Mouse (Mus musculus): ENCODE results near the gene Rgs18. TPM values are rescaled to one million over a fixed set of nuclear protein-coding genes. Genes with fewer than 3 reads are reported as not detected.
A peak's percentile ranks its signal among the peaks of the same experiment; 100 is the strongest.

Rgs18 gene
- polyA plus RNA-seq (2011; ENCODE audit: insufficient read depth, insufficient read length, low replicate concordance, missing spikeins): 18.1 and 27.5 TPM in 2 replicates

GRCm38 (mm10) chr1:144775331-144775730 is at the start of gene Rgs18:
Gene Rgs18 (minus strand): TSS chr1:144775435.
- under 1% methylated on average over 5 of the region's 5 CpGs for WGBS
- peak within 1 kb of the TSS; percentile 58 for H3K4me3 ChIP-seq (replicated peaks; ENCODE audit: control insufficient read depth, low read depth, low read length)
- no peaks in the 10 kb centered on the region; the same call in 1 of the 2 replicates for H3K4me1 ChIP-seq (ENCODE audit: control insufficient read depth, insufficient read depth, low read length)
- H3K27ac ChIP-seq (ENCODE audit: control insufficient read depth, insufficient read depth, low read depth, low read length, poor library complexity): no peak within 1 kb of the TSS
- TF ChIP-seq CTCF (IDR thresholded peaks at IDR 0.05; ENCODE audit: control insufficient read depth, insufficient read depth, low read length) (no peak), POLR2A (IDR thresholded peaks at IDR 0.05; ENCODE audit: borderline replicate concordance, control insufficient read depth, low read depth, low read length) (no peak)

GRCm38 (mm10) chr1:144774394-144774793 is 841 bp downstream of the Rgs18 start:
- 6% methylated on average over 1 of the region's 1 CpGs for WGBS

GRCm38 (mm10) chr1:144766218-144766617 is 9.0 kb downstream of the Rgs18 start:
- WGBS: 3% methylated on average over 2 of the region's 2 CpGs
- H3K4me1 ChIP-seq (ENCODE audit: control insufficient read depth, insufficient read depth, low read length): no peaks in the 10 kb centered on the region
- no peak overlapping the region for H3K4me3 ChIP-seq (replicated peaks; ENCODE audit: control insufficient read depth, low read depth, low read length)
- H3K27ac ChIP-seq (ENCODE audit: control insufficient read depth, insufficient read depth, low read depth, low read length, poor library complexity): no peak overlapping the region
- TF ChIP-seq POLR2A (IDR thresholded peaks at IDR 0.05; ENCODE audit: borderline replicate concordance, control insufficient read depth, low read depth, low read length) (no peak), CTCF (IDR thresholded peaks at IDR 0.05; ENCODE audit: control insufficient read depth, insufficient read depth, low read length) (no peak)

More at GRCm38 (mm10) chr1:144774394-144774793, 841 bp downstream of the Rgs18 start:
- Histone ChIP-seq H3K4me1 (ENCODE audit: control insufficient read depth, insufficient read depth, low read length) (no peaks in the 10 kb centered on the region; the same call in 1 of the 2 replicates), H3K4me3 (replicated peaks; ENCODE audit: control insufficient read depth, low read depth, low read length) (peak overlapping the region; percentile 43), H3K27ac (ENCODE audit: control insufficient read depth, insufficient read depth, low read depth, low read length, poor library complexity) (no peak overlapping the region)
- no peak for TF ChIP-seq CTCF (IDR thresholded peaks at IDR 0.05; ENCODE audit: control insufficient read depth, insufficient read depth, low read length)
- TF ChIP-seq POLR2A (IDR thresholded peaks at IDR 0.05; ENCODE audit: borderline replicate concordance, control insufficient read depth, low read depth, low read length): no peak

- no peak overlapping the region for H3K27ac ChIP-seq (ENCODE audit: control insufficient read depth, insufficient read depth, low read depth, low read length, poor library complexity)
- 69% methylated on average over 3 of the region's 3 CpGs for WGBS
- no peaks in the 10 kb centered on the region for H3K4me1 ChIP-seq (ENCODE audit: control insufficient read depth, insufficient read depth, low read length)
- no peak overlapping the region for H3K4me3 ChIP-seq (replicated peaks; ENCODE audit: control insufficient read depth, low read depth, low read length)
- TF ChIP-seq CTCF (IDR thresholded peaks at IDR 0.05; ENCODE audit: control insufficient read depth, insufficient read depth, low read length) (no peak), POLR2A (IDR thresholded peaks at IDR 0.05; ENCODE audit: borderline replicate concordance, control insufficient read depth, low read depth, low read length) (no peak)
Observed at GRCm38 (mm10) chr1:144760792-144761191, 14.4 kb downstream of the Rgs18 start.

- Histone ChIP-seq H3K4me3 (replicated peaks; ENCODE audit: control insufficient read depth, low read depth, low read length) (no peak overlapping the region), H3K27ac (ENCODE audit: control insufficient read depth, insufficient read depth, low read depth, low read length, poor library complexity) (no peak overlapping the region), H3K4me1 (ENCODE audit: control insufficient read depth, insufficient read depth, low read length) (no peaks in the 10 kb centered on the region)
- TF ChIP-seq POLR2A (IDR thresholded peaks at IDR 0.05; ENCODE audit: borderline replicate concordance, control insufficient read depth, low read depth, low read length): no peak
- WGBS: 61% methylated on average over 3 of the region's 3 CpGs
Observed at GRCm38 (mm10) chr1:144750763-144751162, 24.5 kb downstream of the Rgs18 start.

GRCm38 (mm10) chr1:144746182-144746581 is 29.1 kb downstream of the Rgs18 start:
- Histone ChIP-seq H3K4me1 (ENCODE audit: control insufficient read depth, insufficient read depth, low read length) (no peaks in the 10 kb centered on the region), H3K4me3 (replicated peaks; ENCODE audit: control insufficient read depth, low read depth, low read length) (no peak overlapping the region), H3K27ac (ENCODE audit: control insufficient read depth, insufficient read depth, low read depth, low read length, poor library complexity) (no peak overlapping the region)
- 88% methylated on average over 1 of the region's 1 CpGs for WGBS
- no peak for TF ChIP-seq CTCF (IDR thresholded peaks at IDR 0.05; ENCODE audit: control insufficient read depth, insufficient read depth, low read length)
- TF ChIP-seq POLR2A (IDR thresholded peaks at IDR 0.05; ENCODE audit: borderline replicate concordance, control insufficient read depth, low read depth, low read length): no peak

GRCm38 (mm10) chr1:144737739-144738138 is 37.5 kb downstream of the Rgs18 start:
- Histone ChIP-seq H3K4me1 (ENCODE audit: control insufficient read depth, insufficient read depth, low read length) (no peaks in the 10 kb centered on the region), H3K27ac (ENCODE audit: control insufficient read depth, insufficient read depth, low read depth, low read length, poor library complexity) (no peak overlapping the region), H3K4me3 (replicated peaks; ENCODE audit: control insufficient read depth, low read depth, low read length) (no peak overlapping the region)
- TF ChIP-seq POLR2A (IDR thresholded peaks at IDR 0.05; ENCODE audit: borderline replicate concordance, control insufficient read depth, low read depth, low read length) (no peak), CTCF (IDR thresholded peaks at IDR 0.05; ENCODE audit: control insufficient read depth, insufficient read depth, low read length) (no peak)
- 72% methylated on average over 6 of the region's 6 CpGs for WGBS

GRCm38 (mm10) chr1:144720736-144721135 is 54.5 kb downstream of the Rgs18 start:
- TF ChIP-seq POLR2A (IDR thresholded peaks at IDR 0.05; ENCODE audit: borderline replicate concordance, control insufficient read depth, low read depth, low read length): no peak
- no peak for TF ChIP-seq CTCF (IDR thresholded peaks at IDR 0.05; ENCODE audit: control insufficient read depth, insufficient read depth, low read length)
- no peak overlapping the region for H3K27ac ChIP-seq (ENCODE audit: control insufficient read depth, insufficient read depth, low read depth, low read length, poor library complexity)
- H3K4me3 ChIP-seq (replicated peaks; ENCODE audit: control insufficient read depth, low read depth, low read length): no peak overlapping the region
- 82% methylated on average over 4 of the region's 4 CpGs for WGBS
- no peaks in the 10 kb centered on the region for H3K4me1 ChIP-seq (ENCODE audit: control insufficient read depth, insufficient read depth, low read length)

- no peak overlapping the region for H3K4me3 ChIP-seq (replicated peaks; ENCODE audit: control insufficient read depth, low read depth, low read length)
- 65% methylated on average over 2 of the region's 2 CpGs for WGBS
- TF ChIP-seq POLR2A (IDR thresholded peaks at IDR 0.05; ENCODE audit: borderline replicate concordance, control insufficient read depth, low read depth, low read length) (no peak), CTCF (IDR thresholded peaks at IDR 0.05; ENCODE audit: control insufficient read depth, insufficient read depth, low read length) (no peak)
- no peak overlapping the region for H3K27ac ChIP-seq (ENCODE audit: control insufficient read depth, insufficient read depth, low read depth, low read length, poor library complexity)
- no peaks in the 10 kb centered on the region for H3K4me1 ChIP-seq (ENCODE audit: control insufficient read depth, insufficient read depth, low read length)
Observed at GRCm38 (mm10) chr1:144704373-144704772, 70.9 kb downstream of the Rgs18 start.

Other genes starting within 250 kb of the Rgs18 start
- gene Rgs21, start 207.8 kb downstream of the Rgs18 start, polyA plus RNA-seq (2011; ENCODE audit: insufficient read depth, insufficient read length, low replicate concordance, missing spikeins): not detected in 2 replicates

Measured in bone marrow, adult 2 months (tissue).